Mouse (Mus musculus) inflammation-experienced regulatory T-cells, adult 6 months (primary cell): ENCODE measurements around the gene Ccdc185. TPM values are rescaled to one million over a fixed set of nuclear protein-coding genes. Genes with fewer than 3 reads are reported as not detected.

Source experiments
- ATAC-seq: one replicate; pipeline ENCODE4 v1.8.0; 2017
- polyA plus RNA-seq, 3 experiments: library from polyadenylated mRNA; unstranded; fragments of 100-300 nt; shearing (Covaris generic); gene quantifications; one replicate each; pipeline ENCODE4 v1.2.1; 2017

Ccdc185 gene
- polyA plus RNA-seq, 3 experiments from 2014 or later: not detected

- ATAC-seq: no peak
Observed at GRCm38 (mm10) chr1:182735891-182736290, 13.1 kb downstream of the Ccdc185 start.

DNA sequence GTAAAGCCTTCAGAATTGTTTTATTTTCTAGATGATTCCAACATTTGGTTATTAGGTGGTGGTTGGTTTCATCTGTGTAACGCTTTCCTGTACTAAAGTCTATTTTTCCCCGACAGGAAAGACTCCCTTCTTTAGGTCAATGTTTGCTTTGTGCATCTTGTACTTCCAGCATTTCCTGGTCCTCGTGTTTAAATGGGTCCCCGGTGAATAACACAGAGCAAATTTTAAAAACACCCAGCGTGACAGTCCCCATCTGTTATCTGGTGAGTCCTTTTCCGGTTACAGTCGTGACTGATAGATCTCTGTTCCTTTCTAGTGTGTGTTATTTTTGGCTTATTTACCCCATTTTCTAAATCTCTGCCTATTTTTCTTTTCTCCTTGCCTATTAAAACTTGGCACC lies 16.3 kb downstream of the Ccdc185 start:
- no peak for ATAC-seq

DNA sequence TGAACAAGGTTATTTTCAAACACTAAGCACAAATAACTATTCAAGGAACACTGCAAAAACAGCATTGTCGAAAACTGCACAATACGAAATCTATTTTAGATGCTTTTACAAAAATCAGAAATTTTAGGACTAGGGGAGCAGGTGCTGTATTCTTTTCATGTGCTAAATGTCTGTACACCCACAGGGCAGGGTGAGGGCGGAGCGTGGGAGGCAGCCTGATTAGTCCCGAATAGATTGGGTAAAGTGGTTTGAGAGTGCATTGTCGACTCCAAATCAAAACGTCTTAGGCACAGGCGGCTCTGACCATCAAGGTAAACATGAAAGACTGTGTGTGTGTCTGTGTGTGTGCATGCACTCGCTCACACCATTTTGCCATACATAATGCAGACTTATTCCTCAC lies 20.0 kb downstream of the Ccdc185 start:
- no peak for ATAC-seq

DNA sequence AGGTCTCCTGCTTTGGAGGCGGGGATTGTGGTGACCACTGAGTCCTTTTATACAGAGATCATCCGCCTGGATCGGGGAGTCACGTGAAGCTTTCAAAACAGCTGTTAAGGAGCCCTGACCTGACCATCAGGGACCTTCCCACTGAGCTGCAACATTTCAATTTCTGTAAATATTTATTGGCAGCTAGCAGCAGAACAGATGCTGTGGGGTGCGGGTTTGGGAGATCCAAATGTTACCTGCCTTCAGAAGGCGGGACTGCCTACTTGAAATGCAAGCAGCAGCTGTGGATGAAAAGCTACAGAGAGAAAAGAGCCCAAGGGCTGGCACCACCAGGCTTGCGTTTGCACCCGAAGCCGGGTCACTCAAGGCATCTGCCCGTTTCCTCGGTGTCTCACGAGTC lies 21.4 kb downstream of the Ccdc185 start:
- no peak for ATAC-seq

GRCm38 (mm10) chr1:182714236-182714935 lies 34.6 kb downstream of the Ccdc185 start:
- no peak for ATAC-seq

DNA sequence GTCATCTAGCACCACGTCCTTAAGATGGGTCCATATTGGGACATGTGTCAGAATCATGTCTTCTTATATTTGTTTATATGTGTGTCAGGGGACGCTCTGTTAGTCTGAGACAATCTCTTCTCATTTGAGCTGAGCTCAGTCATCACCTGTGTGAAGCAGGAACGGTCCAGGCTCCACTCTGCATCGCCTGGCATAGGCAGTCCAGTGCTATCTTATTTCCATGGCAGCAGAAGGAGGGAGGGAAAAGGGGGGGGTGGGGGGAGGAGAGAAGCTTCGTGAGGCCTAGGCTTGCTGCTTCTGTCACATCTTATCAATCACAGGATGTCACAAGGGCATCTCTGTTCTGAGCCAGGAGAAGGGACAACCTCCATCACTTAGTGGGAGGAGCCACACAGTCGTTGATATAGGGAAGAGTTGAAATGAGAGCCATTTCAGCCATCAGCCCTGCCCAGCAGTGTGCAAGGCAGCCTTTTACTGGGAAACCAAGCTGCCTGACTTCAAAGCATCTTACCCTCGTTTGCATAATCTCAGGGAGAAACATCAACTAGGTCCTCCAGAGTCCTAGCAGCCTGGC lies 37.5 kb downstream of the Ccdc185 start:
- ATAC-seq: no peak

DNA sequence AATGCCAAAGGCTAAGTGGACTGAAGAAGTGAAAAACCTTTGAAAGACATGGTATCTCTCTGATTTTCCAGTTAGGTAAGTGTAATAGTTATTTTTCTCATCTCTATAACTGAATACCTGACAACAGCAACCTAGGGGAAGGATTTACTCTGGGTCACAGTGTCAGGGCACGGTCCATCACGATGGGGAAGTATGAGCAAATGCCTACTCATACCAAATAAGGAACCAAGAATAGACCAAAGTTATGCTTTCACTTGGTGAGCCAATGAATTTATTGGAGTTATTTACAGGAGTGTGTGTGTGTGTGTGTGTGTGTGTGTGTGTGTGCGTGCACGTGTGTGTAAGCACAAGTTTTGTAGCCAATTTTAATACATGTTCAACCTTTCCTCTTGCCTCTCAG lies 41.5 kb downstream of the Ccdc185 start:
- no peak for ATAC-seq

DNA sequence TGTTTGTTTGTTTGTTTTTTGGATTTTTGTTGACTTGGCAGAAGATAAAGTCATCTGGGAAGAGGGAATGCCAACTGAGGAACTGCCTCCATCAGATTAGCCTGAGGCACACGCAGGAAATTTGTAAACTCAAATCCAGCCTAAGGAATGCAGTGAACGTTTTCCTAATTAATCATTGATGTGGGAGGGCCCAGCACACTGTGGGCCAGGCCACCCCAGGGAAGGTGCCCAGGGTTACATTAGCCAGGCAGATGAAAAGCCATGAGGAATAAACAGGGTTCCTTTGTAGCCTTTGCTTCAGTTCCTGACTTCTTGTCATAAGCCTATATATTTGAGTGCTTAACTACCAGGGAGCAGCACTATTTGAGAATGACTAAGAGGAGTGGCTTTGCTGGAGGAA lies 44.1 kb downstream of the Ccdc185 start:
- ATAC-seq: no peak

DNA sequence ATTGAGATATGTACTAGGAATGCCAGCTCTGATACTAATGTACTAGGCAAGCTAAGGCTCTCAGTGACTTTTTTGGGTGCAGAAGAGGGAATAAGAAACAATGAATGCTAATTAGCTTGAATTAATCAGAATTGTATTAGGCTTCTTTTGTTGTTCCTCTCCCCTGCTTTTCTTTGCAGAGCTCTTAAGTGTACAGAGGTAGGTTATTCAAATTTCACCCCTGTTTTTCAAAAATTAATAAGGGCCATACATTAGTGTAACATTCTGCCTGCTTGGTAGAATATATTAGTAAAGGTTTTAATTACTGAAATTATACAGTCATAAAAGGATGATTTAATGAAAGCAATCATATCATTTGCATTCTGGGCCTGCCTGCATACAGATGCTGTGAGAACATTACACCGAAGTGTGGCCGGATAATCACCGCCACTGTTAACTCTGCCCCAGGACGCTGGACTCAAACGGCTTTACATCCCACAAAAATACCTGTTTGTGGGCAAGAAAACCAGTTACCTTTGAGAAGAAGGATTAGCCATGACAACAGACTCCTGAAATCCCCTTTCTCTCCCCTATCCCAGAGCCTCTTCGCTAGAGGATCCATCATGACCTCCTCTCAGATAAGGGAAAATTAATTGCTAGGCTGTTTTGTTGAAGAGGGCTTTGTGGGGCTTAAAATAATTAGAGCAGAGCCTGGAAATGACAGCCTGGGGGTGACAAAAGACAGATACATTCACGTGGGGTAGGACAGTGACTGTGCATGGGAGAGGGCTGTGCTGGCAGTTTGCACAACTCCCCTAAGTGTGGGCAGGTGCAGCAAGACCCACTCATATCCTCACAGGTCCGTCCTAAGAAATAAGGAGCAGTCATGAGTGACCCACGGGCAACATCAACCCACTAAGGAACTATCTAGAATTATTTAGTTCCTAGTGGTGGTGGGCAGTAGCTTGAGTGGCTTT lies 49.3 kb downstream of the Ccdc185 start:
- ATAC-seq: no peak

Other genes starting within 250 kb of the Ccdc185 start
- gene Capn2, start 231.6 kb downstream of the Ccdc185 start, polyA plus RNA-seq: 10 to 100 TPM; 24.1 to 68.6 (median 38.1) TPM
- gene Capn8, start 184.2 kb downstream of the Ccdc185 start, polyA plus RNA-seq: not detected
- gene Susd4, start 14.7 kb upstream of the Ccdc185 start, polyA plus RNA-seq: 1 to 10 TPM in 2 of 3 experiments, not detected in 1; 3.9 to 5.5 TPM
- not detected for gene Tlr5, start 205.6 kb upstream of the Ccdc185 start, polyA plus RNA-seq